Mouse (Mus musculus) heart, embryonic 14.5 days (tissue): Measurements from ENCODE around the gene Zfp512. TPM values are rescaled to one million over a fixed set of nuclear protein-coding genes. Genes with fewer than 3 reads are reported as not detected.
"Not testable (repeated sequence)": the region's sequence is repeated elsewhere in the genome, so short reads cannot be mapped to it uniquely, and the experiment has no call there.

ENCODE experiments used
- ATAC-seq: fragments of 200-750 bp; cut with Nextera tagmentation; 2 replicates; pipeline ENCODE4 v1.8.0; 2017; ENCODE audit warnings: low read depth, moderate TSS enrichment; ENCODE audit not compliant: insufficient number of reproducible peaks, insufficient read depth, low FRiP score
- H3K27ac ChIP-seq, 2 experiments: fragments of 200-500 bp in 1 of 2; fragments of 300-500 bp in 1 of 2; sonication (generic) in 1 of 2; replicated peaks in 1 of 2; 2 replicates each; pipeline ENCODE4 v1.5.1; 2012 to 2014; ENCODE audit warnings: low read depth in 2 of 2, low read length in 2 of 2, control low read depth in 1 of 2, mild to moderate bottlenecking in 1 of 2, mixed read lengths in 1 of 2; ENCODE audit not compliant: control insufficient read depth in 1 of 2, insufficient read depth in 1 of 2
- H3K27me3 ChIP-seq: fragments of 300-500 bp; sonication (generic); 2 replicates; pipeline ENCODE4 v1.6.1; 2014; ENCODE audit warnings: mild to moderate bottlenecking, low read length, control low read depth; ENCODE audit not compliant: control insufficient read depth, insufficient read depth
- H3K36me3 ChIP-seq: fragments of 300-500 bp; sonication (generic); 2 replicates; pipeline ENCODE4 v1.6.1; 2014; ENCODE audit warnings: mild to moderate bottlenecking, control low read depth, low read length, mixed read lengths; ENCODE audit not compliant: control insufficient read depth, insufficient read depth
- H3K4me1 ChIP-seq, 2 experiments: fragments of 200-500 bp in 1 of 2; fragments of 300-500 bp in 1 of 2; sonication (generic) in 1 of 2; 2 replicates each; pipeline ENCODE4 v1.6.1; 2012 to 2014; ENCODE audit warnings: low read length in 2 of 2, control low read depth in 1 of 2, mixed read lengths in 1 of 2; ENCODE audit not compliant: control insufficient read depth in 2 of 2, insufficient read depth in 2 of 2
- H3K4me2 ChIP-seq: fragments of 300-500 bp; sonication (generic); 2 replicates; pipeline ENCODE4 v1.6.1; 2014; ENCODE audit warnings: mild to moderate bottlenecking, low read length
- H3K4me3 ChIP-seq, 2 experiments: fragments of 200-500 bp in 1 of 2; fragments of 300-500 bp in 1 of 2; sonication (generic) in 1 of 2; 2 replicates each; pipeline ENCODE4 v1.5.1; 2012 to 2014; ENCODE audit warnings: low read length in 2 of 2, mild to moderate bottlenecking in 2 of 2, control low read depth in 1 of 2, low read depth in 1 of 2, moderate library complexity in 1 of 2; ENCODE audit not compliant: control insufficient read depth in 1 of 2, insufficient read depth in 1 of 2
- H3K9ac ChIP-seq: fragments of 300-500 bp; sonication (generic); 2 replicates; pipeline ENCODE4 v1.6.1; 2014; ENCODE audit warnings: mild to moderate bottlenecking, low read length
- H3K9me3 ChIP-seq: fragments of 300-500 bp; sonication (generic); 2 replicates; pipeline ENCODE4 v1.6.1; 2016; ENCODE audit warnings: low read length, control low read depth; ENCODE audit not compliant: control insufficient read depth
- WGBS: fragments of 180-500 bp; shearing (Covaris S2); extraction: QIAGEN DNeasy Blood & Tissue Kit; methylation state at CpG from one replicate; pipeline ENCODE4 v1.1.7; 2014; 5-methylcytosine and 5-hydroxymethylcytosine counted together
- polyA plus RNA-seq: library from polyadenylated mRNA; unstranded; fragments of >200 nt; fragmentation: Nextera tagmentation; extraction: Ambion mirVana; gene quantifications from 2 replicates; pipeline ENCODE4 v1.2.1, GENCODE M21; 2014

The Zfp512 gene
- polyA plus RNA-seq, 1 experiment from 2014 or later = 32.7 TPM

DNA sequence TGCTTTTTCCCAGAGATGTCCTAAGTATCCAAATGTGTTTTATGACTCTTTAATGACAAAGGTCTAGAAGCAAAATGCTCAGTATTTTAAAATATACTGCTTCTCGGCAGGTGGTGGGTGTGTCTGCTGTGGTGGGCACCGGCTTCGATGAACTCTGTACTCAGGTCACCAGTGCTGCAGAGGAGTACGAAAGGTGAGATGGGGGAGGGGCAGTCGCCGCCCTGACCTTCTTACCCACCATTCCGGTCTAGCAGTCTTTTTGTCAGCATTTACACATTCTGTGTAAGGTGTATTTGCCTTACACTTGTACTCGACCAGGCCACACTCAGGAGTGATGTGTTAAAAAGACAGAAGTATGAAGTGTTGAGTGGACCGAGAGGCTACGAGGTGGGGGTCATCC is 52.6 kb downstream of the Zfp512 start:
- Histone ChIP-seq H3K4me3 (no peak overlapping the region), H3K9ac (no peak overlapping the region), H3K4me1 (0 out of 4 replicates have a peak, but pooled peaks cover 0 to 9% of the 10 kb centered on the region in 2 experiments), H3K27me3 (no peaks in the 10 kb centered on the region), H3K36me3 (peaks cover 93% of the 10 kb centered on the region), H3K4me2 (no peak overlapping the region), H3K27ac (no peak overlapping the region), H3K9me3 (no peaks in the 10 kb centered on the region)
- no peak for ATAC-seq
- WGBS = 87% methylated on average over 10 of the region's 10 CpGs

DNA sequence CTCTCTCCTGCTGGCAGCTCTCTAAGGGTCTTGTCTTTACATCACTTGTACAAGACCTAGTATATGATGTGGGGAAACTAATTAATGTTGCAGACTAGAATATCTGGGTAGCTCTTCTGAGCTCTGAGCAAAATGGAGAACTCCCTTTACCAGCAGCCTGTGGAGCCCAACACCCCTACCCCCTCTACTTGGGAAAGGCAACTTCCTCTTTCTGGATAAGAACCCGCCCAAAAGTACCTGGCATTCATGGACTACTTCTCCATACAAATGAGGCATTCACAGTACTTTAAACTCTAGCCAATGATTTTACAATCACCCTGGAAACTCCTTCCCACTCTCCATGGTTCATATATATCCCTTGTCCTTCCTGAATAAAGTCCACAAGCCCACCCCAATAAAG is 60.2 kb downstream of the Zfp512 start:
- WGBS = 67% methylated on average over 1 of the region's 1 CpGs
- Histone ChIP-seq H3K27me3 (no peaks in the 10 kb centered on the region), H3K4me2 (no peak overlapping the region), H3K4me3 (no peak overlapping the region), H3K4me1 (no peaks in the 10 kb centered on the region), H3K9ac (no peak overlapping the region), H3K9me3 (no peaks in the 10 kb centered on the region), H3K27ac (no peak overlapping the region), H3K36me3 (peaks cover 97% of the 10 kb centered on the region)
- ATAC-seq = no peak

GRCm38 (mm10) chr5:31520556-31520955 is 68.3 kb downstream of the Zfp512 start:
- Histone ChIP-seq H3K4me1 (no peaks in the 10 kb centered on the region), H3K36me3 (peaks cover 73% of the 10 kb centered on the region), H3K27me3 (no peaks in the 10 kb centered on the region), H3K27ac (no peak overlapping the region), H3K4me3 (no peak overlapping the region), H3K4me2 (no peak overlapping the region), H3K9ac (no peak overlapping the region), H3K9me3 (no peaks in the 10 kb centered on the region)
- 93% methylated on average over 6 of the region's 6 CpGs for WGBS
- no peak for ATAC-seq

- Histone ChIP-seq H3K27ac (peak within 1 kb of the TSS; percentile 63 to 76), H3K9me3 (no peaks in the 10 kb centered on the region), H3K27me3 (no peaks in the 10 kb centered on the region), H3K4me2 (peak within 1 kb of the TSS; percentile 89), H3K4me3 (peak within 1 kb of the TSS; percentile 78 to 89), H3K9ac (peak within 1 kb of the TSS; percentile 80), H3K36me3 (peaks cover 47% of the 10 kb centered on the region), H3K4me1 (peaks cover 5 to 14% of the 10 kb centered on the region in 2 experiments; a peak in 3 of 4 replicates)
- ATAC-seq = 0 out of 2 replicates have a peak, but pooled peaks have one; percentile 54
- WGBS = under 1% methylated on average over 28 of the region's 28 CpGs
These were observed 74.3 kb downstream of the Zfp512 start, which contains the start of gene Slc4a1ap for GRCm38 (mm10) chr5:31526354-31527116. Gene Slc4a1ap, plus strand, starts transcription at chr5:31526995.

GRCm38 (mm10) chr5:31527117-31527680 is 75.0 kb downstream of the Zfp512 start:
- Histone ChIP-seq H3K4me1 (peaks cover 5 to 14% of the 10 kb centered on the region in 2 experiments; a peak in 3 of 4 replicates), H3K9ac (peak overlapping the region; percentile 80), H3K4me2 (peak overlapping the region; percentile 89), H3K27me3 (no peaks in the 10 kb centered on the region), H3K36me3 (peaks cover 47% of the 10 kb centered on the region), H3K9me3 (no peaks in the 10 kb centered on the region), H3K4me3 (peak overlapping the region; percentile 78 to 89), H3K27ac (peak overlapping the region in 1 of 2 experiments; percentile 63; a peak in 2 of 4 replicates)
- no peak for ATAC-seq
- 2% methylated on average over 40 of the region's 40 CpGs for WGBS

GRCm38 (mm10) chr5:31527707-31528106 is 75.5 kb downstream of the Zfp512 start, which contains the start of gene Supt7l:
Gene Supt7l, minus strand, starts transcription at chr5:31527807.
- H3K9me3 ChIP-seq, ATAC-seq, H3K27me3 ChIP-seq: not testable (repeated sequence)
- Histone ChIP-seq H3K9ac (peak within 1 kb of the TSS; percentile 80), H3K4me1 (peaks cover 5 to 14% of the 10 kb centered on the region in 2 experiments; a peak in 3 of 4 replicates), H3K36me3 (peaks cover 47% of the 10 kb centered on the region), H3K27ac (peak within 1 kb of the TSS; percentile 63 to 76), H3K4me2 (peak within 1 kb of the TSS; percentile 89), H3K4me3 (peak within 1 kb of the TSS; percentile 78 to 89)
- WGBS = 76% methylated on average over 11 of the region's 11 CpGs

DNA sequence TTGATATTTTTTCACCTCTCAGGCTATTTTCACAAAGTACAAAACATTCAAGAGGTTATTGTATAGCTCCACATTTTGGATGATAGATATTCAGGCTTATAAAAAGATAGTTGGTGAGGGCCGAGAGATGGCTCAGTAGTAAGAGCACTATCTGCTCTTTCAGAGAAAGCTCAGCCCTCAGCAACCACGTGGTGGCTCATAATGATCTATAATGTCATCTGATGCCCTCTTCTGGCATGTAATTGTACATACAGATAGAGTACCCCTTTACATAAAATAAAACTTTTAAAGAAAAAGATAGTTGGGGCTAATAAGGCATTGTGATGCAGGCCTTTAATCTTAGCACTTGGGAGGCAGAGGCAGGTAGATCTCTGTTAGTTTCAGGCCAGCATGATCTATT is 76.3 kb downstream of the Zfp512 start:
- no peak for ATAC-seq
- Histone ChIP-seq H3K36me3 (peaks cover 52% of the 10 kb centered on the region), H3K4me1 (peaks cover 5 to 14% of the 10 kb centered on the region in 2 experiments; a peak in 3 of 4 replicates), H3K4me3 (no peak overlapping the region), H3K4me2 (no peak overlapping the region), H3K27ac (no peak overlapping the region), H3K27me3 (no peaks in the 10 kb centered on the region), H3K9me3 (no peaks in the 10 kb centered on the region), H3K9ac (no peak overlapping the region)
- WGBS = 55% methylated on average over 2 of the region's 2 CpGs
